Mouse (Mus musculus) liver, embryonic 12.5 days (tissue): ENCODE data around the gene Sar1b. TPM values are rescaled to one million over a fixed set of nuclear protein-coding genes. Genes with fewer than 3 reads are reported as not detected.
A peak's percentile ranks its signal among the peaks of the same experiment; 100 is the strongest.
"Not testable (repeated sequence)": the region's sequence is repeated elsewhere in the genome, so short reads cannot be mapped to it uniquely, and the experiment has no call there.

ENCODE experiments used
- ATAC-seq: fragments of 200-750 bp; cut with Nextera tagmentation; 2 replicates; pipeline ENCODE4 v1.8.0; 2017; ENCODE audit warnings: moderate number of reproducible peaks, mild to moderate bottlenecking, moderate library complexity
- H3K27ac ChIP-seq: fragments of 300-500 bp; sonication (generic); 2 replicates; pipeline ENCODE4 v1.5.1; 2016; ENCODE audit warnings: mild to moderate bottlenecking
- H3K27me3 ChIP-seq: fragments of 300-500 bp; sonication (generic); replicated peaks from 2 replicates; pipeline ENCODE4 v1.6.1; 2016; ENCODE audit warnings: mild to moderate bottlenecking, moderate library complexity
- H3K36me3 ChIP-seq: fragments of 300-500 bp; sonication (generic); 2 replicates; pipeline ENCODE4 v1.6.1; 2016; ENCODE audit warnings: mild to moderate bottlenecking, moderate library complexity
- H3K4me1 ChIP-seq: fragments of 300-500 bp; sonication (generic); 2 replicates; pipeline ENCODE4 v1.6.1; 2016
- H3K4me2 ChIP-seq: fragments of 300-500 bp; sonication (generic); 2 replicates; pipeline ENCODE4 v1.6.1; 2016; ENCODE audit warnings: mild to moderate bottlenecking, moderate library complexity
- H3K4me3 ChIP-seq: fragments of 300-500 bp; sonication (generic); 2 replicates; pipeline ENCODE4 v1.5.1; 2016; ENCODE audit warnings: mild to moderate bottlenecking, moderate library complexity
- H3K9ac ChIP-seq: fragments of 300-500 bp; sonication (generic); 2 replicates; pipeline ENCODE4 v1.6.1; 2016; ENCODE audit warnings: mild to moderate bottlenecking, moderate library complexity
- H3K9me3 ChIP-seq: fragments of 300-500 bp; sonication (generic); replicated peaks from 2 replicates; pipeline ENCODE4 v1.6.1; 2016; ENCODE audit warnings: mild to moderate bottlenecking, moderate library complexity
- WGBS: fragments of 180-500 bp; shearing (Covaris S2); methylation state at CpG from one replicate; pipeline ENCODE4 v1.1.7; 2016; ENCODE audit not compliant: insufficient replicate concordance; 5-methylcytosine and 5-hydroxymethylcytosine counted together
- polyA plus RNA-seq: library from polyadenylated mRNA; unstranded; fragments of >200 nt; fragmentation: Nextera tagmentation; extraction: Ambion mirVana; gene quantifications from 2 replicates; pipeline ENCODE4 v1.2.1, GENCODE M21; 2016

The Sar1b gene
- polyA plus RNA-seq = 84.8 and 88.7 TPM in 2 replicates

DNA sequence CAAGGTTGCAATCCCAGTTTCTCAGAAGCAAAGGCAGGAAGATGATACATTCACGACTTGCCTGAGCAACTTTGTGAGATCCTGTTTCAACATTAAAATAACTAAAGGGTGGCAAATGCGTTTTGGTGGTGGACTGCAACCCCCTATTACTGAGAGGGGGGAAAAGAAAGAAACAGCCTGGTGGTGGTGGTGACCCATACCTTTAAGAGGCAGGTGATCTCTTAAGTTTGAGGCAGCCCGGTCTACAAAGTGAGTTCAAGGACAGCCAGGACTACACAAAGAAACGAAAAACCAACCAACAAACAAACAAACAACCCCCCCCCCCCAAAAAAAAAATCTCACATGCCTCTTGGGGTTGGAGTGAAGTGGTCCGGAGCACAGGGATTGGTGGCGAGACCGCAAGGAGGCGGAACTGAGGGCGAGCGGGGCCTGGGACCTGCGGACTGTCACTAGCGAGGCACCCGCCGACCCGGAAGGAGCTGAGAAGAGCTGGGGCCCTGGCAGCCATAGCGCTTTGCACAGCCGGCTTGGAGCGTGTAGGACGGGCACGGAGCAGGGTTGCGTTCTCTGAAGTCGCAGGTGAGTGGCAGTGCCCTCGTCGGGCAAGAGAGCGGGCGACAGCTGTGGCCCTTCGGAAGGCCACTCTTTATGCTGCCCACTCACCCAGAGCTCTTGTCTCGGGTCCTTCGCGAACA, at the start of gene Sar1b, which contains the start of gene Sec24a:
Gene Sar1b, plus strand, starts transcription at position 475 of the 695 bp plus-strand sequence.
Gene Sec24a, minus strand, starts transcription at position 422 of the 695 bp plus-strand sequence.
- peak within 1 kb of the TSS; percentile 75 for H3K4me2 ChIP-seq
- H3K9ac ChIP-seq = peak within 1 kb of the TSS; percentile 91
- 1% methylated on average over 30 of the region's 30 CpGs for WGBS
- peaks cover 32% of the 10 kb centered on the region for H3K4me1 ChIP-seq
- peaks cover 13% of the 10 kb centered on the region for H3K27me3 ChIP-seq
- ATAC-seq = peak; percentile 88
- peak within 1 kb of the TSS; percentile 93 for H3K4me3 ChIP-seq
- H3K36me3 ChIP-seq = no peaks in the 10 kb centered on the region
- peak within 1 kb of the TSS; percentile 66 for H3K27ac ChIP-seq
- no peaks in the 10 kb centered on the region for H3K9me3 ChIP-seq

DNA sequence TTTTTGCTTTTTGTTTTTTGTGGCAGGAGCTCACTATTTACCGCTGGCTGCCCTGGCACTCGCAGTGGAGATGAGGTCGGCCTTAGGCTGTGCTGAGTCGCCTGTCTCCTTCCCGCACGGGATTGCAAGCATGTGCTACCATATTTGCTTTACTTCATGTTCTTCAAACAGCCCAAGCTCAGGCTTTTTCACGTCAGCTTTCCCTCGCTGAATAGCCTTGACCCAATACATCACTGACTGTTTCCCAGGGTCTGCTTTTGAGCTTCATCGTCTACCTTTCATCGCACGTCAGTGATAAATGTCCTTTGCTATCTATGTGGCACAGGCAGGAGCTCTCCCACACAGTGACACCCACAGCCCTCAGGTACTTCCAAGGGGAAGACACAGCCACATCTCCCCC, 42.4 kb upstream of the Sar1b start:
- no peak overlapping the region for H3K27ac ChIP-seq
- H3K9me3 ChIP-seq = no peaks in the 10 kb centered on the region
- no peak overlapping the region for H3K9ac ChIP-seq
- H3K4me3 ChIP-seq = no peak overlapping the region
- H3K36me3 ChIP-seq = peaks cover 92% of the 10 kb centered on the region
- no peak for ATAC-seq
- 82% methylated on average over 11 of the region's 11 CpGs for WGBS
- no peak overlapping the region for H3K4me2 ChIP-seq
- no peaks in the 10 kb centered on the region for H3K27me3 ChIP-seq
- H3K4me1 ChIP-seq = no peaks in the 10 kb centered on the region

DNA sequence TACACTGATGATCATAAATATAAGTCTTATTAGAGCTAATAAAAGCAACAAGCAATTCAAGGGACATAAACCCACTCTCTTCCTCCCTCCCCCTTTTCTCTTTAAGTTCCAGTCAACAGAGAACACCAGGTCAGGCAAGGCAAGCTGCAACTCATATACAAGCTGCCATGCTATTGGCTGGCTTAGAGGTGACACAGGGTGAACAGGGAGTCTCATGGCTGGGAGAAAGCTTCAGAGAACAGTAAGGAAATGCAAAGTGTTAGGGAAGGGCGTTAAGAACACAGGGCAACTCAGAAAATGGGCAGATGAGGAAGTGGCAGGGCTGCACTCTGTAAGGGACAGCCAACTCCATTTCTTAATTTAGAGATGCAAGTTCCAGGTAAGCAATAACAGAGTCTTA, 30.6 kb upstream of the Sar1b start:
- Histone ChIP-seq H3K27ac (no peak overlapping the region), H3K36me3 (peaks cover 65% of the 10 kb centered on the region), H3K4me2 (no peak overlapping the region), H3K9me3 (no peaks in the 10 kb centered on the region), H3K4me1 (no peaks in the 10 kb centered on the region), H3K9ac (no peak overlapping the region), H3K27me3 (no peaks in the 10 kb centered on the region), H3K4me3 (no peak overlapping the region)
- 61% methylated on average over 1 of the region's 1 CpGs for WGBS
- ATAC-seq = no peak

DNA sequence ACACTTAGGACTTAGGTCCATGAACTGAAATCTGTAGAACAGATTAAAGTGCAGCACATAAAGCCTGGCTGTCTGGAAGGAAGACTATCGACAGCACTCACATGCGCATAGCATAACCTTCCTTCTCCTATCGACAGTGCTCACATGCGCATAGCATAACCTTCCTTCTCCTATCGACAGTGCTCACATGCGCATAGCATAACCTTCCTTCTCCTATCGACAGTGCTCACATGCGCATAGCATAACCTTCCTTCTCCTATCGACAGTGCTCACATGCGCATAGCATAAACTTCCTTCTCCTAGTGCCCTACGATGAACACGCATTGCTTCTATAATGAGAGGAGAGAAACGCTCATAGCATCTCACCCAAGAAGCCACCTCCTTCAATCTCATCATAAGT, 29.3 kb upstream of the Sar1b start:
- peaks cover 68% of the 10 kb centered on the region for H3K36me3 ChIP-seq
- not testable (repeated sequence) for H3K4me2 ChIP-seq, H3K27ac ChIP-seq, ATAC-seq, H3K9me3 ChIP-seq, H3K27me3 ChIP-seq, H3K4me3 ChIP-seq, H3K9ac ChIP-seq
- peaks cover 13% of the 10 kb centered on the region for H3K4me1 ChIP-seq
- 89% methylated on average over 13 of the region's 13 CpGs for WGBS

DNA sequence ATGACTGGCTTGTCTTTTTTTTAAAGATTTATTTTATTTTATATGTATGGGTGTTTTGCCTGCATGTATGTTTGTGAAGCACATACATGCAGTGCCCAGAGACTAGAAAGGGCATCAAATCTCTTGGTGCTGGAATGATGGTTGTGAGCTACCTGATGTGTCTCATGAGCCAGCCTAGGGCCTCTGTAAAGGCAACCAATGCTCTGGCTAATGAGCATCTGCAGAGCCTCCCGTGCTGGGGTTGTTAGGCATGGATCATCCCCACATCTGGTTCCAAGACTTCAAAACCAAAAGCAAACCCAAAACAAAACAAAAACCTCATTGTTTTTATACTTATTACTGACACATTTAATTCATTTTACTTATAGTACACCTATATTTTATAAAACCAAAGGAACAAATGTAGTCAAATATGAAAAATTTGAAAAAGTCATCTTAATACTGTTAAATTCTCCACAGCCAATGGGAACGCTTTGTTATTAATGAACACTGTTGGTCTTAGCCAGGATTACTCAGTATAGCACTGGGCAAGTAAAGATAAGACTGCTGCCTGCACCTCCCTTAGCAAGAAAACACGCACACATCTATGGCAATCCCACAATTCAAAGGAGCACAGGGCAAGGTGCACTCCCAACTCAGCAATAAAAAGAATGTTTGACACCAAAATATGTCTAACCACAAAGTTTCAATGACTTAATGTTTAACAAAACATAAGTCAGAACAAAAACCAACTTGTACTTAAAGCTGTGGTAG, 24.7 kb upstream of the Sar1b start:
- no peak overlapping the region for H3K9ac ChIP-seq
- H3K9me3 ChIP-seq = no peaks in the 10 kb centered on the region
- peak; percentile 90 for ATAC-seq
- H3K27me3 ChIP-seq = no peaks in the 10 kb centered on the region
- peak overlapping the region; percentile 83 for H3K27ac ChIP-seq
- peaks cover 43% of the 10 kb centered on the region for H3K4me1 ChIP-seq
- peak overlapping the region; percentile 31; the same call in 1 of the 2 replicates for H3K4me2 ChIP-seq
- 48% methylated on average over 3 of the region's 3 CpGs for WGBS
- H3K36me3 ChIP-seq = peaks cover 55% of the 10 kb centered on the region
- no peak overlapping the region for H3K4me3 ChIP-seq

DNA sequence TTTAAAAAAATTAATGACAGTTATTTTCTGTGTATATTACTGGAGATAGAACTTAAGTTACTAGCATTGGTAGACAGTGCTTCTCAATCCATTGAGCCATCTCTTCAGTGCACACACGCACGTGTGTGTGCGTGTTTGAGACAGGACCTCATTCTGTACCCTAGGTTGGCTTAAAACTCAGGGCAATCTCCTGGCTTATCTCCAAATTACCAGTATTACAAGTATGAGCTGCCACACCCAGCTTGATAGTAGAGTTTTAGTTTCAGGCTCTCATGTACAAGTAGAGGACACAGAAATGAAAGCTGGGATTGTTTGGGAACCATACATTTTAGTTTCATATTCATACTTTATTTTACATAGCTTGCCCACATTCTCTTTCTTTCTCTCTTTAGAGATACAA, 22.8 kb upstream of the Sar1b start:
- H3K9ac ChIP-seq = no peak overlapping the region
- WGBS = 58% methylated on average over 3 of the region's 3 CpGs
- peak overlapping the region; percentile 83 for H3K27ac ChIP-seq
- peaks cover 53% of the 10 kb centered on the region for H3K36me3 ChIP-seq
- H3K4me2 ChIP-seq = peak overlapping the region; percentile 34
- peaks cover 45% of the 10 kb centered on the region for H3K4me1 ChIP-seq
- no peak overlapping the region for H3K4me3 ChIP-seq
- ATAC-seq = peak; percentile 61
- no peaks in the 10 kb centered on the region for H3K27me3 ChIP-seq
- H3K9me3 ChIP-seq = no peaks in the 10 kb centered on the region

DNA sequence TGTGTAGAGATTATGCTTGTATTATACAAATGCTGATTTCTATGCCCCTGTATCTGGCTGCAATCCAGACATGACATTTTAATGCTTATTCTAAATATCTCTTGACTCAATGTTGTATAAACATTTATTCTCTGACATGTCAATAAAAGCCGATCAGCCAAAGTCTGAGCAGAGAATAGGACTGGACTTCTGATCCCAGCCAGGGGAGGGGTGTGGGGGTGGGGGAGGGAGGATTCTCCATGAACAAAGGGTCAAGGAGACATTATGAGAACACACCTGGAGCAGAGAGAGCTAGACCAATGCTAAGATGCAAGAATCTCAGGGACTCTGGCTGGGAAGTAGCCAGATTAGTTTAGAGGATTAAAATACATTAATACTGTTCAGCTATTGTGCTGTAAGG, 17.4 kb upstream of the Sar1b start:
- Histone ChIP-seq H3K9ac (no peak overlapping the region), H3K4me1 (peaks cover 16% of the 10 kb centered on the region), H3K9me3 (no peaks in the 10 kb centered on the region; the same call in 1 of the 2 replicates), H3K4me2 (no peak overlapping the region), H3K4me3 (no peak overlapping the region), H3K36me3 (peaks cover 64% of the 10 kb centered on the region), H3K27me3 (no peaks in the 10 kb centered on the region), H3K27ac (no peak overlapping the region)
- WGBS = 71% methylated on average over 1 of the region's 1 CpGs
- no peak for ATAC-seq

DNA sequence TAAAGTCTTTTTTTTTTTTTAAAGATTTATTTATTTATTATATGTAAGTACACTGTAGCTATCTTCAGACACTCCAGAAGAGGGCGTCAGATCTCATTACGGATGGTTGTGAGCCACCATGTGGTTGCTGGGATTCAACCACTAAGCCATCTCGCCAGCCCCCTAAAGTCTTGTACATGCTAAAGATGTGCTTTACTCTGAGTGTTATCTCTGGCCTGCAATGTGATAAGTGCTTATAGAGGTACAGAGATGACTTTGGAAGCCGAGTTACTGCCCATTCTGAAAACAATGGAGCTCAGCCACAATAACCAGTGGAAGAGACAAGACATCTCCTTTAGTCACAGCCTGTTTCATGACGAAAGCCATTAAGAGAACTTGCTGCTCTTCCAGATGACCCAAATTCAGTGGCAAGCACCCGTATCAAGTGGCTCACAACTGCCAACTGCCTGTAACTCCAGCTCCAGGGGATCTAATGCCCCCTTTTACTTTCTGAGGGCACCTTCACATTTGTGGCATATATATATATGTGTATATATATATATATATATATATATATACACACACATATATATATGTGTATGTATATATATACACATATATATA, 11.8 kb upstream of the Sar1b start:
- H3K27me3 ChIP-seq, H3K27ac ChIP-seq, H3K4me3 ChIP-seq, H3K4me2 ChIP-seq, H3K9ac ChIP-seq, ATAC-seq, H3K9me3 ChIP-seq: not testable (repeated sequence)
- Histone ChIP-seq H3K4me1 (peaks cover 39% of the 10 kb centered on the region), H3K36me3 (peaks cover 39% of the 10 kb centered on the region)
- WGBS = 54% methylated on average over 6 of the region's 6 CpGs

DNA sequence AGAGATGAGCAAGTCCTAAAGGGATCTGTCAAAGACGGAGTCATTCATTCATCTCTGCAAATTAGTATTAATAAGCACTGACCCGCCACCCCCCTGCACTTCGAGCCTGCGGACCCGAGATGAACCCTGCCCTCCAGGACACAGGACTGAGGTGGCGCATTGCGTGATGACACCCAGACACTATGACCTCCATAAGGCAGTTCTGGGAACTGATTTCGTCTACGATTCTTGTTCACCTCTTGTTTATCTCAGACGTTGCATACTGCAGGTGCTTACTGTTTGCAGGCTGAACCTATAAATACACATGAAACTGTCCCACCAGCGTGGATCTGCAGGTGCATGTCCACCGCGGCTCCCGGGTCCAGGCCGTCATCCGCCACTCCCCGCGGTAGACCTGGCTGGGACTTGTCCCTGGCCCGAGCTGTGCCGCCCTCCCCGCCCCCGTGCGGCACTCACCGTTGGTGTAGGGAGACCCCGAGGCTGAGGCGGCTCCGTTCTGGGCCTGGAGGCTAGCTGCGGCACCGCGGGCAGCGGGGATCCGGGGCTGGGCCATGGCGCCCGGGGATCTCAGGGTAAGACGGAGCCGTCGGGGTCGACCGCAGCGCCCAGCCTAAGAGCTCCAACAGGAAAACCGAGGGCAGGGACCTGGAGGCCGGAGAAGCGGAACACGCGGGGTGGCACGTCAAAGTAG, 7.7 kb upstream of the Sar1b start:
- H3K4me1 ChIP-seq = peaks cover 49% of the 10 kb centered on the region
- peak overlapping the region; percentile 87 for H3K4me3 ChIP-seq
- H3K27me3 ChIP-seq = peaks cover 7% of the 10 kb centered on the region; the same call in 1 of the 2 replicates
- H3K27ac ChIP-seq = peak overlapping the region; percentile 77
- H3K9me3 ChIP-seq = no peaks in the 10 kb centered on the region
- peaks cover 11% of the 10 kb centered on the region for H3K36me3 ChIP-seq
- peak; percentile 74 for ATAC-seq
- 1% methylated on average over 46 of the region's 46 CpGs for WGBS
- peak overlapping the region; percentile 86 for H3K4me2 ChIP-seq
- H3K9ac ChIP-seq = peak overlapping the region; percentile 91

DNA sequence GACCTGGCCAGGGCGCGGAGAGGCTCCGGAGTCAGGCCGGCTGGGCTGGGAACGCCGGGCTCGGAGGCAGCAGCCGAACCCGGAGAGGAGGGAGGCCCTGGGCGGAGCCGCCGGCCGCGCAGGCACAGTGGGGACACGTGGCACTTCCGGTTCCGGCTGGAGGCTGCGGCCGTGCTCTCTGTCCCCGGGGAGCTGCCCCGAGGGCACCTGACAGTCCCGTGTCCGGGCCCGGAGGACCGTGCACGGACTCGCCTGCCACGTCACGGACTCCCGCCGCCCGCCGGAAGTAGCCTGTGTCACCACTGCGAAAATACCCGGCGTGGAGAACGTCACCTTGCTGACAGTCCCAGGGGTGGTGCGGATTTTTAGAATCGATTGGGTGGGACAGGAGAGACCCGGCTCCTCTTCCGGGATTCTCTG, 7.1 kb upstream of the Sar1b start:
- WGBS = under 1% methylated on average over 34 of the region's 41 CpGs
- Histone ChIP-seq H3K4me2 (peak overlapping the region; percentile 86), H3K4me3 (peak overlapping the region; percentile 87), H3K4me1 (peaks cover 48% of the 10 kb centered on the region), H3K36me3 (peaks cover 10% of the 10 kb centered on the region), H3K9ac (peak overlapping the region; percentile 91), H3K27ac (peak overlapping the region; percentile 77), H3K27me3 (peaks cover 7% of the 10 kb centered on the region; the same call in 1 of the 2 replicates), H3K9me3 (no peaks in the 10 kb centered on the region)
- peak; percentile 97 for ATAC-seq

DNA sequence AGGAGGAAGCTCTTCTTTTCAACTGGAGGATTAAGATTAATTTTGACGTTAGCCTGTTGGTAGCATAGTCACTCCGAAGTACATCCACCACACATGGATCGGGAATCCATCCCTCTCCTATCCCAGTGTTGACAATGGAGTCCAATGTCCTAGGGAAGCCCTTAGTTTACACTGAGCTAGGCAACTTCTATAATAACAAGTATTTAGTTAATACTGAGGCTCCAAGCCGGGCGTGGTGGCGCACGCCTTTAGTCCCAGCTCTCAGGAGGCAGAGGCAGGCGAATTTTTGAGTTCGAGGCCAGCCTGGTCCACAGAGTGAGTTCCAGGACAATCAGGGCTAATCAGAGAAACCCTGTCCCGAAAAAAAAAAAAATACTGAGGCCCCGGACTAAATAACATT, 6.5 kb upstream of the Sar1b start:
- Histone ChIP-seq H3K4me2 (peak overlapping the region; percentile 86), H3K9ac (peak overlapping the region; percentile 91), H3K27ac (peak overlapping the region; percentile 77), H3K27me3 (peaks cover 13% of the 10 kb centered on the region), H3K36me3 (peaks cover 8% of the 10 kb centered on the region), H3K4me1 (peaks cover 42% of the 10 kb centered on the region), H3K4me3 (peak overlapping the region; percentile 87), H3K9me3 (no peaks in the 10 kb centered on the region)
- ATAC-seq = no peak
- 61% methylated on average over 11 of the region's 11 CpGs for WGBS
